8 mouse cellular contexts compared by ENCODE assay signal in genomic region chr14:54574253-54574652, GRCm38 (mm10). TPM values are rescaled to one million over a fixed set of nuclear protein-coding genes. Genes with fewer than 3 reads are reported as not detected.
DNase-seq lines count a peak whose midpoint lies in the region; ATAC-seq and TF ChIP-seq lines count a peak whose summit lies in the region.

No protein-coding gene starts in this region.

- no peak for DNase-seq in gastrocnemius, adult 2 months
- DNase-seq in gastrocnemius, postnatal 25 days: no peak
- DNase-seq in Muller cell, postnatal 12 days (ENCODE audit: inconsistent ontology term): peak; percentile 45
- DNase-seq in cerebellum, adult 9-10 months: no peak
- DNase-seq in spleen, postnatal 10 days (ENCODE audit: low spot score in 2 of 2): no peak
- DNase-seq in layer of hippocampus, adult 11-12 months (ENCODE audit: low spot score): no peak

- no peaks in the 10 kb centered on the region for H3K9me3 ChIP-seq in hindbrain, embryonic 12.5 days (replicated peaks)
- no peaks in the 10 kb centered on the region for H3K9me3 ChIP-seq in lung, embryonic 16.5 days (ENCODE audit: control insufficient read depth, low read length)

- peaks cover 25% of the 10 kb centered on the region for H3K27me3 ChIP-seq in hindbrain, embryonic 12.5 days
- H3K27me3 ChIP-seq in lung, embryonic 16.5 days (ENCODE audit: control insufficient read depth, insufficient read depth, low read depth, low read length): no peaks in the 10 kb centered on the region

- intact Hi-C loops in gastrocnemius, adult 2 months (cut with DNase I): no loop called here

- H3K9ac ChIP-seq in hindbrain, embryonic 12.5 days: peak overlapping the region; percentile 54
- peak overlapping the region; percentile 98 for H3K9ac ChIP-seq in lung, embryonic 16.5 days (ENCODE audit: low read length)

- H3K27ac ChIP-seq in gastrocnemius, adult 2 months: peak overlapping the region; percentile 88
- H3K27ac ChIP-seq in hindbrain, embryonic 12.5 days: peak overlapping the region; percentile 45
- peak overlapping the region; percentile 91 for H3K27ac ChIP-seq in lung, embryonic 16.5 days (ENCODE audit: low read length)

- WGBS in hindbrain, embryonic 12.5 days: 14% methylated on average over 4 of the region's 4 CpGs
- 6% methylated on average over 4 of the region's 4 CpGs for WGBS in lung, embryonic 16.5 days

- H3K4me2 ChIP-seq in hindbrain, embryonic 12.5 days (replicated peaks): peak overlapping the region; percentile 74
- H3K4me2 ChIP-seq in lung, embryonic 16.5 days (ENCODE audit: low read depth, low read length): peak overlapping the region; percentile 82

- peaks cover 65% of the 10 kb centered on the region for H3K4me1 ChIP-seq in hindbrain, embryonic 12.5 days
- H3K4me1 ChIP-seq in lung, embryonic 16.5 days (replicated peaks; ENCODE audit: control insufficient read depth, insufficient read depth, low read length): peaks cover 36% of the 10 kb centered on the region

- peaks cover 10% of the 10 kb centered on the region for H3K36me3 ChIP-seq in hindbrain, embryonic 12.5 days
- peaks cover 16% of the 10 kb centered on the region for H3K36me3 ChIP-seq in lung, embryonic 16.5 days (ENCODE audit: control insufficient read depth, insufficient read depth, low read length)

- TF ChIP-seq CTCF in gastrocnemius, adult 2 months (IDR thresholded peaks at IDR 0.05): no peak

- H3K4me3 ChIP-seq in gastrocnemius, adult 2 months: peak overlapping the region; percentile 90
- H3K4me3 ChIP-seq in hindbrain, embryonic 12.5 days: peak overlapping the region; percentile 74
- peak overlapping the region; percentile 94 for H3K4me3 ChIP-seq in lung, embryonic 16.5 days (ENCODE audit: low read length)

- ATAC-seq in hindbrain, embryonic 12.5 days (ENCODE audit: low FRiP score): no peak
- ATAC-seq in lung, embryonic 16.5 days (ENCODE audit: low read depth): 0 out of 2 replicates have a peak, but pooled peaks have one; percentile 0

RNA-seq across cellular contexts. Expression of gene Ajuba, which starts 3.1 kb away (rescaled TPM):
- total RNA-seq in gastrocnemius, adult 2 months (2021): 1 to 10 TPM; 1.4 to 1.8 TPM
- 1 to 10 TPM; 2.3 to 2.6 TPM for total RNA-seq in gastrocnemius, postnatal 25 days (2021)
- polyA plus RNA-seq in hindbrain, embryonic 12.5 days (2016; fragmentation: Nextera tagmentation; extraction: Ambion mirVana): 37.9 and 40.9 TPM in 2 replicates
- polyA plus RNA-seq in lung, embryonic 16.5 days (2015; fragmentation: Nextera tagmentation; extraction: Ambion mirVana): 41.1 and 41.2 TPM in 2 replicates

RNA-seq across cellular contexts. Expression of gene Haus4, which starts 19.8 kb away (rescaled TPM):
- total RNA-seq in gastrocnemius, adult 2 months (2021): 1 to 10 TPM; 3.1 to 3.3 TPM
- 1 to 10 TPM; 2.8 to 3.8 TPM for total RNA-seq in gastrocnemius, postnatal 25 days (2021)
- polyA plus RNA-seq in hindbrain, embryonic 12.5 days (2016; fragmentation: Nextera tagmentation; extraction: Ambion mirVana): 32.4 and 37.2 TPM in 2 replicates
- polyA plus RNA-seq in lung, embryonic 16.5 days (2015; fragmentation: Nextera tagmentation; extraction: Ambion mirVana): 52.3 and 57.1 TPM in 2 replicates

RNA-seq across cellular contexts. Expression of gene 4931414P19Rik, which starts 31.5 kb away (rescaled TPM):
- 1 to 10 TPM; 2.2 to 4.0 TPM for total RNA-seq in gastrocnemius, adult 2 months (2021)
- 1 to 10 TPM; 2.9 to 3.4 TPM for total RNA-seq in gastrocnemius, postnatal 25 days (2021)
- 8.2 and 9.1 TPM in 2 replicates for polyA plus RNA-seq in hindbrain, embryonic 12.5 days (2016; fragmentation: Nextera tagmentation; extraction: Ambion mirVana)
- polyA plus RNA-seq in lung, embryonic 16.5 days (2015; fragmentation: Nextera tagmentation; extraction: Ambion mirVana): 11.6 and 12.7 TPM in 2 replicates

RNA-seq across cellular contexts. Expression of gene Psmb5, which starts 43.6 kb away (rescaled TPM):
- total RNA-seq in gastrocnemius, adult 2 months (2021): 100 to 1,000 TPM; 161 to 172 TPM
- total RNA-seq in gastrocnemius, postnatal 25 days (2021): 100 to 1,000 TPM; 175 to 184 TPM
- 354 and 376 TPM in 2 replicates for polyA plus RNA-seq in hindbrain, embryonic 12.5 days (2016; fragmentation: Nextera tagmentation; extraction: Ambion mirVana)
- polyA plus RNA-seq in lung, embryonic 16.5 days (2015; fragmentation: Nextera tagmentation; extraction: Ambion mirVana): 352 and 366 TPM in 2 replicates

RNA-seq across cellular contexts. Expression of gene Psmb11, which starts 47.0 kb away (rescaled TPM):
- not detected for total RNA-seq in gastrocnemius, adult 2 months (2021)
- total RNA-seq in gastrocnemius, postnatal 25 days (2021): not detected
- not detected in 2 replicates for polyA plus RNA-seq in hindbrain, embryonic 12.5 days (2016; fragmentation: Nextera tagmentation; extraction: Ambion mirVana)
- polyA plus RNA-seq in lung, embryonic 16.5 days (2015; fragmentation: Nextera tagmentation; extraction: Ambion mirVana): 1.2 and 4.3 TPM in 2 replicates
